Mouse (Mus musculus) bone marrow macrophage, adult 2 months (primary cell): ENCODE measurements around the gene Bcr.

Experiments
- CTCF ChIP-seq: IDR thresholded peaks from 2 replicates; pipeline ENCODE4 v1.5.1; 2012; ENCODE audit warnings: low read depth, mild to moderate bottlenecking, low read length, moderate library complexity
- POLR2A ChIP-seq: IDR thresholded peaks from 2 replicates; pipeline ENCODE4 v1.6.1; 2012; ENCODE audit warnings: mild to moderate bottlenecking, low read depth, low read length, borderline replicate concordance

- TF ChIP-seq CTCF (no peak), POLR2A (no peak)
These were observed 4.7 kb upstream of the Bcr start for GRCm38 (mm10) chr10:75055672-75056071.
